Mouse (Mus musculus) granulocyte monocyte progenitor cell, adult 5-6 weeks (primary cell): ENCODE results near the gene Syt15. TPM values are rescaled to one million over a fixed set of nuclear protein-coding genes. Genes with fewer than 3 reads are reported as not detected.

Experiments used
- ATAC-seq: replicated peaks from 2 replicates; pipeline ENCODE4 v1.8.0; 2016; ENCODE audit warnings: mild to moderate bottlenecking, moderate TSS enrichment, inconsistent platforms; ENCODE audit not compliant: poor library complexity, severe bottlenecking
- total RNA-seq, 2 experiments: library from RNA; stranded (forward) in 1 of 2; stranded (reverse) in 1 of 2; fragments of 200-712, 200-1000 nt in 1 of 2; fragments of >200 nt in 1 of 2; fragmentation: Nextera tagmentation in 1 of 2; gene quantifications; 2 replicates each; pipeline ENCODE4 v1.2.3; 2014 to 2017

The Syt15 gene
- total RNA-seq (2014; fragmentation: Nextera tagmentation), result not detected in 2 replicates
- total RNA-seq (2017), result not detected in 2 replicates

GRCm38 (mm10) chr14:34219295-34219694 is at the start of gene Syt15:
TSS of gene Syt15 (plus strand) at chr14:34219595.
- no peak for ATAC-seq

DNA sequence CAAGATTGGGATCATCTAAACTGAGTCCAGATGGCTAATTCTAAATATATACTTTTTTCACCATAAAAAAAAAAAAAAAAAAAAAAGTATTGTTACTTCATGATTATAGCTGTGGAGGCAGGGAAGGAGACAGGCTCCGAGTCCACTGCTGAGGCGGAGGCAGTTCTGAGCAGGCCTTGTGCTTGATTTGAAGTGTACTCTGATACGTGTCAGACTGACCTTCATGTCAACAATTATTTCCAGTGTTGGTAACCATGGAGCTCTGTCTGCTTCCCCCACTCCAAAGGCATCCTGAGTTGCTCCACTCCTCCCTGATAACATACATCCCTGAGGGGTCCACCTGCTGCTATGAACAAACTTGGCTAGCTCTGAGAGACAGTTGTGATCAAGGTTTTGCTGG is 48.3 kb upstream of the Syt15 start:
- ATAC-seq, result no peak

DNA sequence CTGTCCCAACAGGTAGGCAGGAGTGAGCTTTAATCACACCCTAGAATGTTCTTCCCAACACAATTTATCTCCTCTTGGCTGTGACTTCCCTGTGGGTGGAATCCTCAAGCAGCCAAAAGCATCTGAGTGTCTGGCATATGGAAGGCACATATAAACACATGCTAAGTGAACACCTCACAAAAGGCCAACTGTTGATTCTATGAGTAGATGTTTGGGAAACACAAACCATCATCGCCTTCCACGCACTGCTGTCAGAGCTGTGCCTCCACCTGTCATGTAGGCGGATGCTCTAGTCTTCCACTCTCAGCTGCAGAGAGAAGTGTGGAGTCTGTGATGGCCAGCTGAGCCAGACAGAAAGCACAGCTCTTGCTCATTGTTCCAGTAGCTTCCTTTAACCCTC is 40.0 kb upstream of the Syt15 start:
- ATAC-seq, result no peak

DNA sequence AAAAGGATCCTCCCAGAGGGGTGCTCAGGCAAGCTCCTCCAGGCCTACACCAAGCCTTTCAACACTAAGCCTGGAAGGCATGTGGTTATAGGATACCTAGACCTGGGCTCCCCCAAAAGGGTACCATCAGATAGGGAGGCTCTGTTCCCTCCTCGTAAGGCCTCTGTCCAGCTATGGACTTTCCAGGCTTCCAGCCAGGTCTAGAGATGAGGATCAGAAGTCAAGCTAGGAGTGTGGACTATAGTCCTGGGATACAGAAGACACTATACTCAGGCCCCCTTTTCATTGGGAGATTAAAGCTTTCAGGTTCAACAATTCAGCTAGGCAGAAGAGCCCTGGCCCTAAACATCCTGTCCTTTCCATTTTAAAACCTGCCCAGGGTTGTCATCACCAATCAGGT is 36.3 kb upstream of the Syt15 start:
- ATAC-seq, result no peak

GRCm38 (mm10) chr14:34188629-34189028 is 30.8 kb upstream of the Syt15 start:
- ATAC-seq, result peak; percentile 94

GRCm38 (mm10) chr14:34190361-34190760 is 29.0 kb upstream of the Syt15 start:
- no peak; the same call in 1 of the 2 replicates for ATAC-seq

DNA sequence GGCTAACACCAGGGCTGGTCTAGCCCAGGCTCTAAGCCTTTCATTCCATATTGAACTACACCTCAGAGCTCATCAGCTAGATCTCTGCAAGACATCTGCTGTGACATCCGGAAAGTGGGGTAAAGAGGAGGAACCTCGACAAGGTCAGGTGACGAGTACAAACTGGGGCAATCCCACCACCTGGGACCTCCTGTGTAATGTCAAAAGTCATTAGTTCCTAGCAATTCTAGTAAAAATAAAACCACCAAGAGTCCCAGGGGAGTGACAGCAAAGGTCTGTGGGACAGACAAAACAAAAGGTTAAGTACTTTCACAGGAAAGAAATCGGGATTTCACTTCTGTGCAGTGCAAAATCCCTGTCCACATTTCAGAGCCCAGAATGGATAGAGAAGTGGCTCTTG is 25.5 kb upstream of the Syt15 start:
- no peak for ATAC-seq

GRCm38 (mm10) chr14:34195466-34195865 is 23.9 kb upstream of the Syt15 start:
- ATAC-seq, result no peak

DNA sequence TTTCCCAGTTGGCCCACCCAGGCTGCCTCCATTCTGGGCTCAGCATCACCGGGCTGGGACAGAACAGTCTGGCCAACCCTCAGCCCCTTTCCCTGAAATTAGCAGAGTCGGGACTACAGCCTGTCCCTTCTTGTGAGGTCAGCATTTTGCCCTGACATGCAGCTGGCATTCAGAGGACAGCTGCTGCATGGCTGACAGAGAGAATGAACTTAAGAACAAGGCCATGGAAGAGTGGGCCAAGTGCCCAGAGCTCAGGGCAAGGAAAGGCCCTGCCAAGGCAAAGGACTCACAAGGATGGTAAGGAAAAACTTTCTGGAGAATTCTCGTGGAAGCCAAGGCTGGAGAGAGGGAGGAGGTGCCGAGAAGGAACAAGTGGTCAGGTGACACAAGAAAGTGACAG is 22.7 kb upstream of the Syt15 start:
- ATAC-seq, result no peak

GRCm38 (mm10) chr14:34200738-34201230 is 18.6 kb upstream of the Syt15 start:
- ATAC-seq, result peak; percentile 40

DNA sequence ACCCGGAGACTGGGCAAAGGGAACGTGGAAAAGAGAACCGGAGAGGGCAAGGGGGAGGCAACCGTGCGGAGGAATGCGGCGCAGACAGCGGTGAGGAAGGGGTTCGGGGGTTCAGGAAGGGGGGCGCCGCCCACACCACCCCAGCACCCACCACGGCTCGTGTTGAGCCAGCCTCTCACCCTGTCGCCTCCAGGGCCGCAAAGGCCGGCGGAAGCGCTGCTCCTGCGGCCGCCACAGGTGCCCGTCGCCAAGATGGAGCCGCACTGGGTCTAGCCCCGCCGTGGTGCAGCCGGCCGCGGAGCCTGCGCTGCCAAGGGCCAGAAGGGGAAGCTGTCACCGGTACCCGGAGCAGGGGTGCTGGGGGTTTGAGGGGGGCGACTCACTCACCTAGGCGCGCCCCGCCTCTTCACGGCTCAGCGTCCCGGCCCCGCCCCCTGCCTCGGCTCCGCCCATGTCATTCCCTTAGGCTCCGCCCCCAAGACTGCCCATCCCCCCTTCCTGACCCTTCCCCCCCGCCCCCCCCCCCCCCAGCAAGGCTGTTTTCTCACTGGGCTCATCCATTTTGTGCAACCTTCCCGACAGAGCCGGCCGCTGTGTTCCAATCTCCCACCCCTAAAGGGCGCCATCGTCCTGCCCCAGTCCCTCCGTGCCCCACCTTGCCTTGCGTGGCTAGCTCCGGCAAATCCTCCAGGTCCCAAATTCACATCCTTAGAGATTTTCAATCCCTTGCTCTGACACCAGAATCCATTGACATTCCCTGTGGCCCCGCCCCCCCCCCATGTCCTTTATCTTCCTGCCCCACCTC is 18.0 kb upstream of the Syt15 start, which contains the start of gene Gprin2:
Gene Gprin2 (minus strand): TSS at position 423 of the 805 bp plus-strand sequence.
- ATAC-seq, result peak; percentile 83

DNA sequence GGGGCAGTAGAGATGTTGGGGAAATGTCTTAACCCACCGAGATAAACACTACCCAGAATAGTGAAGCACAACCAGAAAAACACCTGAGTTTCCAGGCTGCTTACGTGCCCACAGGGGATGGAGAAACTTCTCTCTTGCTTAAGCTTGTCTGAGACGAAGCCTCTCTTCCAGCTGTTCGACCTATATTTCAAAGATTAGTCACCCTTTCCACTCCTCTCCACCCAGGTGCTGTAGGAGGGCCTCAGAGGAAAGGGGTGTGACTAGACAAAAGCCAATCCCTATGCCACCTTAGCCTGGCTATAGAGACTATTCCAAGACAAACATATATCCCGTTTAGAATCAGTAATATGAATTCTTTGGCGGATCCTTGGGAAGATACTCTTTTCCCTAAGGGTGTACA is 11.4 kb upstream of the Syt15 start:
- no peak for ATAC-seq

DNA sequence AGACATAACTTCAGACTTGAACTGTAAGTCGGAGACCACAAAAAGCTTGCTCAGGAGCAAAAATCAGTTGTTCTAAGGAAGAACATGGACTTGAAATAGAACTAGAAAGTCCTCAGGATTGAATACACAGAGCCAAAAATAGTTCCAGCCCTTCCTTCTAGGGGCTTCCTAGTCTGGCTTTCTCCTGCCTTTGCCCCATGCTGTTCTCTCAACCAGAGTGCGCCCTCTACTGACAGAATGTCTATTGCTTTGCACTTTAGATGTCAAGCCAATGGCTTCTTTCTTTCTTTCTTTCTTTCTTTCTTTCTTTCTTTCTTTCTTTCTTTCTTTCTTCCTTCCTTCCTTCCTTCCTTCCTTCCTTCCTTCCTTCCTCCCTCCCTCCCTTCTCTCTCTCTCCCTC is 10.7 kb upstream of the Syt15 start:
- ATAC-seq, result no peak

GRCm38 (mm10) chr14:34209080-34209479 is 10.3 kb upstream of the Syt15 start:
- no peak for ATAC-seq

DNA sequence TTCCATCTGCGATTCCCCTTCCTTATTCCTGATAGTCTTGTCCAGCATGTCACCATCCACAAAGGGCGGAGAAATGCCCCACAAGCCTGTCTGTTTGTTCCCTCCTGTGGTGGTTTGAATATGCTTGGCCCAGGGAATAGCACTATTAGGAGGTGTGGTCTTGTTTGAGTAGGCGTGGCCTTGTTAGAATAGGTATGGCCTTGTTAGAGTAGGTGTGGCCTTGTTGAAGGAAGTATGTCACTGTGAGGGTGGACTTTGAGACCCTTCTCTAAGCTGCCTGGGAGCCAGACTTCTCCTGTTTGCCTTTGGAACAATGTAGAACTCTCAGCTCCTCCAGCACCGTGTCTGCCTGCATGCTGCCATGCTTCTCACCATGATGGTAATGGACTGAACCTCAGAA is 9.5 kb upstream of the Syt15 start:
- ATAC-seq, result no peak

DNA sequence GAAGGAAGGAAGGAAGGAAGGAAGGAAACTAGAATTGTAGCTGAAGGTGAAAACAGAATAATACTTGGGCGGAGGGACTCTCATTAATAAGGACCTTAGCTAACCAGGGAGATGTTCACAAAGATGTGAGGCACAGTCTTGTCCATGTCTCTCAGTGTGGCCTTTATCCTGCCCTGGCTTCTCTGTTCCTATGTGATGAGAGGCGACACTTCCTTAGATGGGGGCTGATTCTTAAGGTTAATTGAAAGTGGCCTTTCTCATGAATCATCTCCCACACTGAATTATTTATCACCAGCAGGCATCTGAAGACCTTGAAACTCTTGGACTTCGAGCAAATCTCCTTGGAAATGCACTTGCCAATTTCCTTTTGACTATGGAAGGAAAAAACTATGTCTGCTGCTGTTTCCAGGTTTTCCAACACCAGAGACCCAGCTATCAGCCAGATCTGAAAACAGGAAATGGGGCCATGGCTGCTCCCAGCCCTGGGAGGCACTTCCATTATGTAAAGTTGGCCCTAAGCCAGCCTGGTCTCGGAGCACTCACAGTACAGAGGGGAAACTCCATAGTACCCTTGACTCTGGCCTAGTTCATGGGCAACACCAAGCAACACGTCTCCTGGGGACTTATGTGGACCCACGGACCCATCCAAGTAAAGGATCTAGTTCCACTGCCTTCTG is 3.8 kb upstream of the Syt15 start:
- ATAC-seq, result no peak

GRCm38 (mm10) chr14:34219786-34220198 is 397 bp downstream of the Syt15 start:
- peak; percentile 30 for ATAC-seq

DNA sequence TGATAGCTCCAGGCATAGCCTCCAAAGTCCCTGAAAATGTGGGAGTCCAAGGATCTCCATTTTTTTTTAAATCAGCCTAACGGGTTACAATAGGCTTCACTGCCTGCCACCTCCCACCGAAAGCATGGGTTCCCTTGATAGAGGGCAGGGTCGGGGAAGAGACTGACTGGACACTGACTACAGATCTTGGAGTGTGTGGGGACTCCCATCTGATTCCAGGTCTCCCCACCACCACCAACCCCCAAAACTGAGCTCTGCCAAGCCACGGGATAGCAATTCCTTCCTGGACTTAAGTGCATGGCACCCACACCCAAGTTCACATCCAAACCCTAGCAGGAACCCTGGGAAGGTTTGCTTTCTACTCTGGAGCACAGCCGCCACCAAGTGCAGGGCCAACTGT is 1.0 kb downstream of the Syt15 start:
- ATAC-seq, result no peak

- no peak for ATAC-seq
Measured at GRCm38 (mm10) chr14:34221416-34222077, 2.2 kb downstream of the Syt15 start.

GRCm38 (mm10) chr14:34223362-34223898 is 4.0 kb downstream of the Syt15 start:
- ATAC-seq, result no peak

DNA sequence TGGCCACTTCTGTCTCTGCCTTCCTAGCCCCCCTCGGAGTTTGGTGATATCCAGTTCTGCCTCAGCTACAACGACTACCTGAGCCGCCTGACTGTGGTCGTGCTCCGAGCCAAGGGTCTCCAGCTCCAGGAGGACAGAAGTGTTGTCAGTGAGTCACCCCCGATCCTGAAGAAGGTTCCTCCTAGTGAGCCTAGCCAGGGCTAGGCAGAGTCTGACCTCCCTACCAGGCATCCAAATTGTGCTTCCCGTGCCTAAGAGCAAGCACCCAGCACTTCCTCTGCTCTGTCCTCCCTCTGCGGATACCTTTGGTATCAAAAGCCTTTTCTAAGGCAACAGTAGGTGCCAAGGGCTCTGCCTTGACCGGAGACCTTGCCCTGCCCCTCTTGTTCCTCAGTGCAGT is 6.6 kb downstream of the Syt15 start:
- no peak for ATAC-seq
